Mouse (Mus musculus): ENCODE results near the gene Pank4.

Pank4 gene

DNA sequence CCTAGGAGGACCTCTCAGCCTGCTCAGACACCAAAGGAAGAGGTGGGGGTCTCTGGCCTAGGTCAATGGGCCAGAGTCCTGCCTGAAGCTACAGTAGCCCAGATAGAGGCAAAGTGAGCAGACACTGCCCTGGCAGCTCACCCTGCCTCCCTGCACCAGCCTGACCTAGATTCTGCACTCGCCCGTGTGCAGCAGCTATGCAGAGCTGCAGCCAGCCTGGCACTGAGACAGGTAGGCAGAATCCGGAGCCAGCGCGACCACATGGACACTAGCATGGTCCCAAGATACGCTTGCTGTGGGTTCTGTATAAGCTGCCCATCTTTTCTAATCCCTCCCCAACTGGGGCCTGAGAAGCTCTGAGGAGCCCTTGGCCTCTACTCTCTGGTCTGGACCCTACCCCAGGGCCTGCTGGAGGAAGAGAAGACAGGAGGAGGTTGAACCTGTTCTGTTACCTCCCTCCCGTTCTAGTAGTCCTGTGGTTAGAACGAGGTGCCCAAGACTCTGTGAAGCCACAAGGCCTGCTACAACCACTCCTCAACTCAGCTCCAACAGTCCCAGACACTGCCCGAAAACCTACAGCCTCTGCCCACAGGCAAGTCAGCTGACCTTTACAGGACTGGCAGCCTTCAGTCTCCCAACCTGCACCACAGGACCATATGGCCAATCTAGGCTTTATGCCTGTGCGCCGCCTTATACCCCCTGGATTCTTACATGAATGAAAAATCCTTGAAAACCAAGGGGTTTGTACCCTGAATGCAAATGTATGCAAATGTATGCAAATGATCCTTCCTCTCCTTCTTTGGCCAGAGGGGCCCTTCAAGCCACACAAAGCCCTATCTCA lies 60.5 kb downstream of the Pank4 start:
- in situ Hi-C loops (cut with MboI; ENCODE audit: unreplicated experiment in 2 of 2), result no loop called here
